Mouse (Mus musculus) ovary, postnatal 36 days (tissue): ENCODE measurements around the gene Hapln2.

Experiments
- DNase-seq: peaks from one replicate; pipeline ENCODE4 v3.0.0; 2022; ENCODE audit warnings: low spot score, mixed read lengths

Hapln2 gene

DNA sequence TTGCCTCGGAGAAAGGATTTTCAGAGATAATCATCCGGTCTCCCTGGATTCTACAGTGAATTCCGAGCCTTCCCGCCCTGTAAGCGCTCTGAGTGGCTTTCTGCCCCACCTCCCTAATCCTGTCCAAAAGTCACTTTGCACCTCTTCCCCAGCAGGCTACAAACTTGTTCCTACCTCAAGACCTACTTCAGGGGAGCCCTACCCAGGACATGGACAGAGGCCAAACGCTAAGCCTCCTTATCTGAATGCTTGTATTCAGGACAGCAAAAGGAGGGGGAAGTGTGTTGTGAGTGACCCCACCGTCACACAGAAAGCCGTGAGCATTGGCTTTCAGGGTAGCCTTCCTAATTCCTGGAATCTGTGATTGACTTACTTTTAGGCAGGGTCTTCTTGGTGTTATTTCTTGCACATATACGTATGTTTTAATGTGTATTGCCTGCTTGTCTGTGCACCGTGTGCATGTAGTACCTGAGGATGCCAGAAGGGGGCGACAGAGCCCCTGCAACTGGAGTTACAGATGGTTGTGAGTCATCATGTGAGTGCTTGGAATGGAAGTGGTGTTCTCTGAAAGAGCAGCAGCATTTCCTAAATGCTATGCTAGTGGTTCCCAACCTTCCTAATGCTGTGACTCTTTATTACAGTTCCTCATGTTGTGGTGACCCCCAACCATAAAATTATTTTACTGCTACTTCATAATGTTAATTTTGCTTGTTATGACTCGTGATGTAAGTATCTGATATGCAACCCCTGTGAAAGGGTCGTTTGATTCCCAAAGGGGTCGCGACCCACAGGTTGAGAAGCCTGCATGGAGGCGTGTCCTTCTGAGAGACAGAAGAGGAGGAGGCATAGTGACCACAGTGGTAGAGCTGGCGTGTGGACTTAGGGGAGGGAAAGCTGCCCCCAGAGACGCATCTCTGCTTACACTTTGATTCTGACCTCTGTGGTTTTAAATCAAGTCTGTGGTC lies 21.3 kb downstream of the Hapln2 start:
- DNase-seq: no peak

DNA sequence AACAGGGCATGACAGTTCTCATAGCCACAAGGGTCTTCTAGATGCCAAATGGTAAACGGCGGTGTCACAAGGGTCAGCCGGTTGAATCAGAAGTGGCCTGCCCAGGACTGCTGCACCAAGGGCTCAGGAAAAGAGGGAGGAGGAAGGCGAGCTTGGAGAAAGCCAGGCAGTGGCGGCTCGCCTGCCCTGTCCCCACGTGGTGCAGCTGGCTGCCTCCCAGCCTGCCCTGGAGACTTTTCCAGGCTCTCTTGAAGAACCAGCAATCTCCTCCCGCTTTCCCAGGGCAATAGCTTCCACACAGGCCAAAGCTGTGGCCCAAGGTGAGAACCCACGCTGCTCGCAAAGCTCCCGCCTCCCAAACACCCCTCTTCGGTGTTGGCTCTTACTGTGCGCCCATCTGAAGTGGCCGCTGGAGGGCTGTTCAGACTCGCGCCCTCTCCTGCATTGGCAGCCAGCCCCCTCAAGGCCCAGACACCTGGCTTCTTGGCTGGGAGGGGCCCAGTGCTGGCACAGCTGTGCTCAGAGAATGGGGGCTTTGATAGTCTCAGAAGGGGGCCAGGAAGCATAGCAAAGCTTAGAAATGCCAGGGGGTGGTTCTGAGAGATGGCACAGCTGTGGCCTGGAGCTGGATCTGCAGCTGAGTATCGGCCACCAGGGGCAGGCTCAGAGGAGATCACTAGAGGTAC lies 24.9 kb downstream of the Hapln2 start:
- DNase-seq: peak; percentile 43

DNA sequence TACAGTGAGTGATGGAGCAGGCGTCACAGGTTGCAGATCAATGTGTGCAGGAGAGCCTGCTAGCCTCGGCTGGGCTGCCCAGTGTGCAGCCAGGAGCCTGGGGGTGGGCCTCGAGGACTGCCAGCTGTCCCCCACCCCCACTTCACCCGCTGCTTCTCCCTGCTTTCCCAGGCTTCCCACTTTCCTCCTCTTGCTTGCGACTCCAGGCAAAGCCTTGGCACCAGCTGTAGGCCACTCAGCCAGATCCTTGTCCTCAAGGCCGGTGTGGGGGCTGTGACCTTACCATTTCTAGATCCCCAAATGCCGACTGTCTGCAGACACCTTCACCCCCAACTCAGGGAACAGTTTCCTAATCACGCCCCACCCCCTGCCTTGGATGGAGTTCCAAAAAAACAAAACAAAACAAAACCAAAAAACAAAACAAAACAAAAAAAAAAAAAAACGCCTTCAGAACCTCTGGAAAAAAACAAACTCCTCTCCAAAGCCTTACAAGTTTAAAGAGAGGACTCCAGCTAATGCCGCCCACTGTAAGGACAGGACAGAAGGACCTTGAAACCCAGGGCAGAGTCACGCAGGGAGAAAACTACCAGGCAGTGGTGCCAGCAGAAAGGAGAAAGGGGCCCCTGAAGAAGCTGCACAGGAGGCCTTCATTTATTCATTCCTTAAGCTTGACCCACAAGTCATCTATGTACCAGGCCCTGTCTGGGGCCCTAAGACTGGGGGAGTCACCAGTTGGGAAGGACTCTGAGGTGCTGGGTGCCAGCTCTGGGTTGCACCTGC lies 26.4 kb downstream of the Hapln2 start:
- DNase-seq: peak; percentile 53

DNA sequence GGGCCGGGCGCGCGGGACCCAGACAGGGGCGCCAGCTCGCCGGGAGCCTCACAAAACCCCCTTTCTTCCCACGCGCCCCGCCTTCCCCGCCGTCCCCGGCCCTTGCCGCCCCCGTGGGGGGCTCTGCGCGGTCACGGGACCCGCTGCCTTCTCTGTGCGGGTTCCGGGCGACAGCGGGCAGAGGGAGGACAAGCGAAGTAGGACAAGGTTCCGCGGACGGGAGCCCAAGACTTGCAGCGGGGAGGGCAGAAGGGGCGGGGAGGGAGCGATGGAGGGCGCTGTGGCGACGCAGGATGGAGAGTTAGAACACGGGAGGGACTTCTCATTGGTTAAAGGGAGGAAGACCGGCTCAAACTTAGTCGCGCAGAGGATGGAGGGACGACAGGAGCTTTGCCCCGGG lies 27.2 kb downstream of the Hapln2 start, which contains the start of gene Bcan:
Gene Bcan (minus strand): TSS at position 50 of the 400 bp plus-strand sequence.
- DNase-seq: peak; percentile 40

DNA sequence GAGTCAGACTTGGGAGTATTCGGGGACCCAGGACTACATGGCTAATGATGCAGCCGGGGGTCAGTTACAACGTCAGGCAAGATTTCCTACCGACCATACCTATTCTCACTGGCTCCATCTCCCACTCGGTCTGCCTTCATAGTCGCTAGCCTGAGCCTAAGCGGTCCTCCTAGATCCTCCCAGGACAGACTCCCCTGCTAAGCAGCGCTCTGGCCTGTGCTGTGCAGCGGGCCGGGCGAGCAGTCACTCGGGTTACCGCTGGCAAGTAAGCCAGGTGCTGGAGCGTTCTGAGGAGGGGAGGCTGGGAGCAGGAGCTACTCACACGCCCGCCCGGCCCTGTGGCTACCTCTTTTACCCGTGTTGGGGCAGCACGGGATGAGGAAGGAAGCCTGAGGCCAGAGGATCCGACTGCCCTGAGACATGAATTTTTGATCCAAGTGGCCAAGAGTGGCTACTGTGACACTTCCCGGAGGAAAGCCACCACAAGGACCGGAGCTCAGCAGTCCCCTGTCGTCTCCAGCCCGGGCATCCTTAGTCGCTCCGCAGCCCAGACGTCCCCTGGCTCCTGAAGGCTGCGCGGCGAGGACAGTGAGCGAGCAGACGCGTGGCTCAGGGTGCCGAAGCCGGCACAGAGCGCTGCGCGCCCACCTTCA lies 28.0 kb downstream of the Hapln2 start:
- no peak for DNase-seq

DNA sequence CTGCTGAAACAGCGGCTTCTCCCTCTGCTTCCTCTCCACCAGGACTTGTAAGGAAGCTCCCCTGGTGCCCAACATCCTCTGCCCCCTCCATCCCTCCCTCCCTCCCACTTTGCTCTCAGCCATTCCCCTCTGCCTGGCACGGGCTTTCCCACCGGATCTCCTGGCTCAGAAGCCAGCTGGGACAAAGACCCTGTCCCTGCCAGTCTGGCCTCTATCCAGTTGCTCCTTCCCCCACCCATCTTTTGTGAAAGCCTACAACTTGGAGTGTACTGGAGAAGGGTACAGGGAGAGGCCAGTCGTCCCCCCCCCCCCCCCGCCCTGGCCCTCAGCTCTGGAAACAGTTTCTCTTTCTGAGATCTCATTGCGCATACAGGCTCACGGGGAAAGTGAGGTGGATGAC lies 28.6 kb downstream of the Hapln2 start:
- no peak for DNase-seq

DNA sequence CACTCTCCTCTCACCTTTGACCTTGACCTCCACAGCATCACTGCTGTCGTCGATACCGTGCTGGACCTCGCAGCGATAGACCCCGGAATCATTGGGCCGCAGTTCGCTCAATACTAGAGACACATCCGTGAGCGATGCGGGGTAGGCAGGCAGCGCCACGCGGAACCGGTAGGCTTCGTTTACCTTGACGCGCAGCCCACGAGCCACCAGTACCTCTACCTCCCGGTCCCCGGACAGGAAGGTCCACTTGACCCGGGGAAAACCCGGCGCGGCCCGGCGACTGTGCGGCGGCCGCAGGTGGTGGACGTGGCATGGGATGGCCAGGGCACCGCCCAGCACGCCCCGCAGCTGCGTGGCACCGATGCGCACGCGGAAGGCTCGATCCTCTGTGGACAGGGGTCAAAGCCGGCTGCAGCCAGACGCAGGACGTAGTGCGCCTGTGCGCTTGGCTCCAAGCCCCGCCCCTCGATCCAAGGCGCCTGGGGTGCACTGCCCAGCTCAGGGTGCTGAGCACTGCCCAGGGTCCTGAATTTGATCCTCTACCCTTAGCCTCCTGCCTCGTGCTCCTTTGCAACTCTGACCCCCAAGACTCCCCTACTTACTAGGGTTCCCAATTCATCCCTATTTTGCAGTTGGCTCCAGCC lies 30.3 kb downstream of the Hapln2 start:
- peak; percentile 57 for DNase-seq

DNA sequence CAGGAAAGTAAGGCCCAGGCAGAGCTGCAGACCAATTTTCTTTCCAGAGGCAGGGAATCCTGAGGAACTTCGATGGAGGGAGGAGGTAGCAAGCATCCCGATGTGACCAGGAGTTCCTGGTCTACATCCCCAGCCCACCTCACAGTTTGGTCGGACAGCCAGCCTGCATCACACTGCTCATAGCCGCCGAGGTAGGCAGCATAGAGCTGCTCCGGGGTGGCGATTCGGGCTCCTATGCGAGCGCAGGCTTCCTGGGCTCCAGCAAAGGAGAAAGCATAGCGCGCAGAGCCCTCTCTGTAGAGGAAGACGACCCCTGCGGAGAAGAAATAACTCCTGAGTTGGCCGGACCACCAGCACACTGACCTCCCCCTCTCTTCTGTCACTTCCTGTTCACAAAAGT lies 31.0 kb downstream of the Hapln2 start:
- no peak for DNase-seq

DNA sequence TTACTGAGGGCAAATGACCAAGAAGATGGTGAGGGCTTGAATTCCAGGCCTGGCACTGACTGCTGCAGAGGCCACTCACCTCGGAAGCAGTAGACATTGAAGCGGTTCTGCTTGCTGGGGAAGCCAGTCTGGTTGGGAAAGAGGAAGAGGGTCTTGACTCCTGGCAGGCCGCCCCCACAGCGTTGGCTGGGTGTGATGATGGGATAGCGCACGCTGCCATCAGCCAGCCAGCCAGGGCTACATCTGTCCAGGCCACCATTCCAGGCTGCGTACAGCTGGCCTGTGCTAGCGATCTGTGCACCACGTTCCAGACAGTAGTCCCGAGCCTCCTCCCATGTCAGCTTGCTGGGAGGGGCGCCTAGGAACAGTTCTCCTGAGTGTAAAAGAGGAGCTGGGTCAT lies 32.1 kb downstream of the Hapln2 start:
- DNase-seq: no peak

DNA sequence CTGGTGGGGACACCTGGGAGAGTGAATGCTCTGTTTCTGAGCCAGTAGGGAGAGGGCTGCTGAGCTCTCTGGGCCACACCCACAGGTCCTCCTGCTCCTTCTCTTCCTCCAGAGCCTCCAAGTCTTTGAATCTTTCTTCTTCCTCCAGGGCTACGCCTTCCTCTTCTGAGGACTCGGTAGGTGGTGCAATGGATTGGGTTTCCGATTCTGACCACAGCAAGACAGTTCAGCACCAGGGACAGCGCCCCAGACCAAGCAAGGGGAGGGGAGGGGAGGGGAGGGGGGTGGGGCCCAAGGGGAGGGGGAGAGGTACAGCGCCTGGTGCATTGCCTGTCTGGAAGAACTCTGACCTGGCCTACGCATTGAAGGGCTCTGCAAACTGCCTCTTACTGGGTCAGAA lies 33.9 kb downstream of the Hapln2 start:
- peak; percentile 53 for DNase-seq

DNA sequence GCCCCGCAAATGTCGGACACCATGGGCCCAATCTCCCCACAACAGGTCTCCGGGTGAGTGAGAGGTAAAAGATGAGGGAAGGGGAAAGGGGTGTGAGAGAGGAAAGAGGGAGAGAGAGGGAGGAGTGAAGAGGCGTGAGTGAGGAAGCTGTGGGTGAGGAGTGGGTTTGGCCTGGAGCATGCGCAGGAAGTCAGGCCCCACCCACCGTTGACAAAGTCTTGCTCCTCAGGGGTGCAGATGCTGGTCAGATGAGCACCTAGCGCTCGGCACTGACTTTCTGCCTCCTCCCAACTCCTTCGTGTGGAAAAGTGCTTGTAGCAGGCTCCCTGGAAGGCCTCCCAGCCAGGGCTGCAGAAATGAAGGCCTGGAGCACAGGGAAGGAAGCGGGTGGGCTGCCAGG lies 37.4 kb downstream of the Hapln2 start:
- DNase-seq: no peak

DNA sequence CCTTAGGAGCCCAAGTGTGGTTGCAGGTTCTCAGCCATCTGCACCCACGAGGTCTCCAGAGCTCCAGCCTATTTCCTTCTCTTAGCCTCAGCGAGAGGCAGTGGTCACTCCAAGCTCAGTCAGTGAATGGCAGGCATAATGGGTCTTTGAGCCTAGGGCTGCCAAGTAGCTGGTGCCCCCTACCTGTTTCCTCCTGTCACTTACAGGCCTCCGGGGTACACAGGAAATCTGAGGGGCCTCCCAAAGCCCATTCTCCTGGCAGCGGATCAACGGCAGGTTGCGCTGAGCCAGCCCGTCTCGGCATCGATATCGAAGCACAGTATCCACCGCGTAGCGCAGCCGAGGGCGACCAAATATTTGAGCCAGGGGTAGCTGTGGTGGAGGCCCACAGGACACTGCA lies 39.3 kb downstream of the Hapln2 start:
- no peak for DNase-seq

DNA sequence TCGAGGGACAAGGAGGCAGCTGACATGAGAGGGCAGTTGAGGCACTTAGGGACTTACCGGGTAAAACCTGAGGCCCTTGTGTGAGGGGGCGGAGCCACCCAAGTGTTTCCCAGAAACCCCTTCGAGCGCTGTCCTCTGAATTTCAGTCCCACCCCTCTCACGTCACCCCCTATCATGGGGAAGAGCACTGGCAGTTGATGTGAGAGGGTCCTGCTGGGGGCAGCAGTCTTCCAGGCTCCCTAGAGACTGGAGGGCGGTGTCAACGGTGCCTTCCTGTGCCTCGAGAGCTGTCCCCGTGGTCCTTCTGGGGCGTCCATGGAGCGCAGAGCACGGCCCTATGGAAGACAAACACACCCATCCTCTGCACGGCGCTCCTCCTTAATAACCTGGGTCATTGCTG lies 39.8 kb downstream of the Hapln2 start:
- DNase-seq: no peak

DNA sequence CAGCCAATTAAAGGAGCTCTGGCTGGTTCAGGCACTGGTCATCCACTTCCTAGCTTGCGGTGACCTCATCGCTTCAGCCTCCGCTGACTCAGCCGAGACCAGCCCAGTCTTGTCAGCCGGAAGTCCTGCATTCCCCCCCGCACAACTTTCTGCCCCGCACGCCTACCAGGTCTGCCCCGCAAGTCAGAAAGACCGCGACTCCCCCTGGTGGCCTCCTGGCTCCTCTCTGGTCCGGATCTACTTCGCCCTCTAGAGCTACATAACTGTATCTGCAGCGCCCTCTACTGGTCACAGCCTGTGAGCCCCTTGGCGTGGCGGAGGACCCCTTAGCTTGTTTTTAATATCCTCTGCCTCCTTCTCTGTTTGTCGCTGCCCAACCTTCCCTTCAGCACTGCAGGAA lies 40.5 kb downstream of the Hapln2 start:
- peak; percentile 92 for DNase-seq

DNA sequence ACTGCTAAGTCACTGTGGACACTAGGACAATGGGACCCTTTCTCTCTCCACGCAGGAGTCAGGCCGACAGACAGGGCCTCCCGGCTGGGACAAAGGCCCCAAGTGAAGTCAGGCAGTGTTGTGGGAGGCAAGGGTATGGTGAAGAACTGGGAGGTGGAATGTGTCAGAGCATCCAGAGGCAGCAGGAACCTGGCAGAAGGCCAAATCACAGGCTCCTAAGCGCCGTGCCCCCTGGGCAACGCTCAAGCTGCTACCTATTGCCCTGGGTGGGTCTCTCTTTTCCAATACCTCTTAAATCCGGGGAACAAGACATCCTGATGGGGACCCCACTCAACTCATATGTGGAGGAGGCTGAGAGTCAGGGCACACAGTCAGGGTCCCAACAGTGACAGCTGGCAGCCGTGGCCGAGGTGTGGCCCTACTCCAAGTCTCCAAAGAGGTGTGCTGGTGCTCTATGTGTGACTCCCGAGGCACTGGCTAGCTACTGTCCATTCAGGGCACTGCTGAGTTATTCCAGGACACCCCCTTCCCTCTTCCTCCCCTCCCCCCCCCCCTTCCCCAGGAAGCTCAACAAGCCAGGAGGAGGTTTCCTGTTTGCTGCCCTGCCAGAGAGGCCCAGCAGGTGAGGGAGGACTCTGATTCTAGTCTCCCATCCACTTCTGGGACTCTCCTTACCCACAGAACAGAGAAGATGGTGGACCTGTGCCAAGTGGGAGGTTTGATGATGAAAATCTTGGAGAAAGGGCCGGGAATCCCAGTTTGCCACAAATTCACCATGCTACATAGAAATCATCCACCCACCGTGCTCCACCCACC lies 41.7 kb downstream of the Hapln2 start:
- DNase-seq: no peak

DNA sequence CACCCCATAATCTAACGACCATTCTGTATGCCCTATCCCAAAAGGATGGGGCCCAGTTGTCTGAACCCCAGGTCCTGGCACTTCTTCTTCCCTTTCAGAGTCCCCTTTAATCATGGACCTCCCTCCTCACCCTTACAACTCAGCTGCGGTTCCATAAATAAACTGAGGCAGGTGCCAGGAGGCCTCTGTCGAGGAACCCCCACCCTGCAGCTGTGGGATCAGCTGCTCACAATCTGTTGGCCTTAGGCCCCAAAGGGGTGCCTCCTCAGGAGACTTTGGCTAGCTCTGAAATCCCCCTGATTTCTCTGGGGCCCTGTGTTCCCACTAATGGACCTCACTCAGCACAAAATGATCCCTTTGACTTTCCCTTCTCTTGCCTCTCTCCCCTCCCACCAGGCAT lies 43.3 kb downstream of the Hapln2 start:
- no peak for DNase-seq

DNA sequence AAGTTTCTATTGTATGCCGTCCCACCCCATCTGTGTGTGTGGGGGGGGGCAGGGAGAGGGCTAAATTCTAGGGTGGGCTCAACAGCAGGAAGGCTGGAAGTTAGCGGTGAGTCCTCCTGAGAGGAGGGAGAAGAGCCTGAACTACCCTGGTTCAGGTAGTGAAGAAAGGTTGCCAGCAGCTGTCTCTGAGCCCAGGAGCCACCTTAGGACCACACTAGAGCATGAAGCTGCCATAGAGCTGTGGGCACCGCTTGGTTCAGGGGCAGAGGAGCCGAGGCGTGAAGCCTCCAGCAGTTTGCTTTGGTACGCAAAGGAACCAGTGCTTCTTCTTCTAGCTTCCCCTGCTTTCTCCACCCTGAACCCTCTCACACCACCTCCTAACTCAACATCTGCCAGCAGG lies 43.8 kb downstream of the Hapln2 start:
- DNase-seq: no peak

DNA sequence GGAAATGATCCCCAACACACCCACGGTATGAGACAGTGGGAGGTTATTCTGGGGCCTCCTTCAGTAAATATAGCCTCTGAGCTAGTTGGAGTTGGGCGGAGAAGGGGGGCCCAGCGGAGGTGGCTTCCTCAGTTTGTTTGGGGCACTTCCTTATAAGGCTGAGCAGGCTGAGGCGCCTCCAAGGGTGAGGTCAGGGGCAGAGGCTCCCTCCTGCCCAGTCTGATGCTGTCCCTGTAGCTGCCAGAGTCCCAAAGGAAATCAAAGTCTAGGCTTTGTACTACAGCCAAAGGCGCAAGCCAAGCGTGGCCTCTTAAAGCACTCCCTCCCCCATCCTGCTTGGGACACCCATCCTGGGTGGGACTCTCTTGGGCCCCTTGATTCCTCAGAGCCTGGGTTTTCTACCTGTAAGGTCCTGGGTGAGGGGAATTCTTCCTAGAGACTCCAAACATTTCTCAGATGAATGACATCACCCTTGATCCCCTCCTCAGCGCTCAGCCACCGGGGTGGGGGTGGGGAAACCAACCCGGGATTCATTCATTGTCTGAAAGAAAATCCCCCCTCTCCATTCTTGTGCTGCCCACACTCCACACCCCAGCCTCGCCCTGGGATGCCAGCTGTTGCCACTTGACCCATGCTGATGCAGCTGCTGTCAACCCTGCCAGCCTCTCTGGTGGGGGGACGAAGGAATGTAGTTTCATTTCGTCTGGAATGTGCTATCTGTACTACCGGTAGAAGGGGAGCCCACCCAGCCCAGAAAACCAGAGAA lies 44.4 kb downstream of the Hapln2 start:
- DNase-seq: peak; percentile 2

DNA sequence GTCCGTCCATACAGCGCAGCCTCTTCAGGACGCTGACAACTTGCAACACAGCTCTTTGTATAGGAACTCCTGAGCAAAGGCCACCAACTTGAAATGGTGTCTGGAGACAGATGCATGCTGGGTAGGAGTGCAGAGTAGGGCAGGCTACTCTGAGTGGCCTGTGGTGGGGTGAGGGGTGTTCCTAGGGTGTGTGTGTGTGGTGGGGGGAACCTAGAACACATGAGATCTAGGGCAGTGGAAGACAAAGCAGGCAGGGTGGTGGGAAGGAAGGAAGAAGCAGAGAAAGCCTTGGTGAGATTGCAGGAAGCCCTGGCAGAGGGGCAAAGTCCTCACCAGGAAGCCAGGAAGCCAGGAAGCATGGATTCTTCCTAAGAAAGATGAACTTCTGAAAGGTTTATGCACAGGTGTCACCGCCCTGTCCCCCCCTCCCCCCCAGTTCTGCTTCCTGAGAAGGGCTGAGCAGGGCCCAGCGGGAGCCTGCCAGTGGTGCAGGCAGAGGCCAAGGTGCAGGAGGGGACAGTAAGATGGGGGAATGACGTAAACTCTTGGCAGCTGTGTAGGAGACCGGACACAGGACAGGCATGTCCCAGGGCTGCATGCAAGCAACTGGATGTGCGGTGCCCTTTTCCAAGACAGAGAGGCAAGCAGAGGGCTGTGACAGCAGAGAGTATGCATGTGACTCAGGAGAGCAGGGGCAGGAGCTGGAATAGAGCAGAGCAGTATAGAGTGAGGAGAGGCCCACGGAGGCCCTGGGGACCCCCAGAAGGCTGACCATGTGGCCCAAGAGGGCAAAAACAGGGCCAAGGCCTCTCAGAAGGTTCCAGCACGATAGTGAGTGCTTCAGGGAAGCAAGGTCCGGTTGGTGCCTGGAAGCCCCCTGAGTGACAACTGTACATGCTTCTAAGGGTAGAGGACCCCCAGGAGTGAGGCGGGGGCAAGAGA lies 45.2 kb downstream of the Hapln2 start:
- no peak for DNase-seq
